Mouse (Mus musculus): ENCODE results near the gene Ehbp1. TPM values are rescaled to one million over a fixed set of nuclear protein-coding genes. Genes with fewer than 3 reads are reported as not detected.

The Ehbp1 gene
- polyA plus RNA-seq, 1 experiment from 2014 or later = 3.1 TPM

DNA sequence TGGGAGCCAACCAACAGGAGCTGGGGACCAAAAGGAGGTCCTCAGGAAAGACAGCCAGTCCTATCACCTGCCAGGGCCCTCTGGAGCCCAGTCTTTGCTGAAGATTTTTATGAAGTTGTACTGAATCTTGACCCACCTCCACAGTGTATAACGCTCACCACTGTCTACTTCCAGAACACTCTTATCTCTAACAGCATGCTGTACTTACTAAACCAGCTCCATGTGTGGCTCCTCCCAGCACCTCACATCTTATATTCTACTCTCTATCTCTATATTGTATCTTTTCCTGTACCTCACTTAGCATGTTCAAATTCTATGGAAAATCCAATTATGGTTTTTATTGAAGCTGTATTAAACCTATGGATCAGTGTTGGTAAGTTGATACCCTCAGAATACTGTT is 163.5 kb downstream of the Ehbp1 start:
- Histone ChIP-seq H3K27ac (ENCODE audit: low read depth, low read length) (no peak overlapping the region), H3K4me1 (replicated peaks; ENCODE audit: control insufficient read depth, insufficient read depth, low read length) (no peaks in the 10 kb centered on the region), H3K36me3 (ENCODE audit: control insufficient read depth, insufficient read depth) (no peaks in the 10 kb centered on the region), H3K4me2 (replicated peaks; ENCODE audit: low read depth) (no peak overlapping the region), H3K27me3 (replicated peaks; ENCODE audit: control insufficient read depth, insufficient read depth, low read length) (no peaks in the 10 kb centered on the region), H3K4me3 (ENCODE audit: low read depth, low read length) (no peak overlapping the region), H3K9ac (ENCODE audit: low read depth, low read length) (no peak overlapping the region), H3K9me3 (ENCODE audit: control insufficient read depth) (no peaks in the 10 kb centered on the region)
- no peak for ATAC-seq
- 68% methylated on average over 1 of the region's 1 CpGs for WGBS
- no peak for TF ChIP-seq CTCF (IDR thresholded peaks at IDR 0.05; ENCODE audit: low read depth)

DNA sequence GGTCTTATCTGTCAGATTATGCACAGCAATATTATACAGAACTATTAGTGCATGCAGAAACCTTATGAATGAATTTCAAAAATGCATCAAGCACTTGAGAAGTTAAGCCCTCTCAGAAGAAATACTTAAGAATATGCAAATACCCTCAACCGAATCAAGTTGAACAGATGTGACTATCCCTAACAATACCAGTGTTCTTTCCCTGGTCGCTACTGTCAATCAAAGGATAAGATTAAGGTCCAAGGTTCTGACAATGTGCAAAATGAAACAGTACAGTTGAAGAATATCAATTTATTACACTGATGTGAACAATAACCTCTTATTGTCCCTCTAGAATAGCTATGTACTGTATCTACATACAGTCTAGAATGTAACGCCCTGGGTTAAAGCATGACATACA is 167.8 kb downstream of the Ehbp1 start:
- H3K4me1 ChIP-seq (replicated peaks; ENCODE audit: control insufficient read depth, insufficient read depth, low read length) = no peaks in the 10 kb centered on the region
- 66% methylated on average over 3 of the region's 3 CpGs for WGBS
- no peaks in the 10 kb centered on the region for H3K27me3 ChIP-seq (replicated peaks; ENCODE audit: control insufficient read depth, insufficient read depth, low read length)
- H3K36me3 ChIP-seq (ENCODE audit: control insufficient read depth, insufficient read depth) = peaks cover 20% of the 10 kb centered on the region
- no peak overlapping the region for H3K27ac ChIP-seq (ENCODE audit: low read depth, low read length)
- H3K4me3 ChIP-seq (ENCODE audit: low read depth, low read length) = no peak overlapping the region
- H3K9ac ChIP-seq (ENCODE audit: low read depth, low read length) = no peak overlapping the region
- no peak for TF ChIP-seq CTCF (IDR thresholded peaks at IDR 0.05; ENCODE audit: low read depth)
- ATAC-seq = no peak
- no peaks in the 10 kb centered on the region for H3K9me3 ChIP-seq (ENCODE audit: control insufficient read depth)
- H3K4me2 ChIP-seq (replicated peaks; ENCODE audit: low read depth) = no peak overlapping the region

DNA sequence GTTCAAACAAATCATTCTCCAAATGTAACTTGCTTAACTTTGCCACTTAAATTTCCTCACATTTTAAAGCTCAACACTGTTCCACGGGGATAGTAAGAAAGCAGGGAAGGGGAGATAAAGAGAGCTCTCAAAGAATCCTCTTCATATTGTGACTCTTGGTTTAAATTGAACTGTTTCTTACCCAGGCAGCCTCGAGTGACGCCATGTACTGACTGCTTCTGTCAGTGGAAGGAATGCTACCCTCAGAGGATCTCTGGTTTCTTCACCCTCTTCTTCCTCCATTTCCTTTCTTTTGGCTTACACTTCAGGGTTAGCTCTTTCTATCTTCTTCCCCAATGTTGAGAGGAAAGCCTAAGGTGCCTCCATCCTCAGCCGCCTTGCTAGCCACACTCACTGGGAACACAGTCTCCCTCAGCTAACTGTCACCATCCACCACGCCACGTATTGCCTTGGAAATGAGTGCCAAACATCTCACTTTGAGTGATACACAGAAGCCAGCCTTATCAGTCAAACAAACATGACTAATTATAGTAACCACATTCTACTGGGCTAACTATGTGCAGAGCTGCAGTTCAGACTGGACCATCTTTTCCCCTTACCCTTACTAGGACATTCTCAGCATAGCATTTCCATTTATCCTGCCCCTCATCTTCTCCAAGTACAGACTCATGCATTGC is 171.0 kb downstream of the Ehbp1 start:
- no peaks in the 10 kb centered on the region for H3K4me1 ChIP-seq (replicated peaks; ENCODE audit: control insufficient read depth, insufficient read depth, low read length)
- H3K27me3 ChIP-seq (replicated peaks; ENCODE audit: control insufficient read depth, insufficient read depth, low read length) = no peaks in the 10 kb centered on the region
- TF ChIP-seq CTCF (IDR thresholded peaks at IDR 0.05; ENCODE audit: low read depth) = no peak
- no peak for ATAC-seq
- H3K36me3 ChIP-seq (ENCODE audit: control insufficient read depth, insufficient read depth) = peaks cover 27% of the 10 kb centered on the region
- 88% methylated on average over 6 of the region's 6 CpGs for WGBS
- H3K9ac ChIP-seq (ENCODE audit: low read depth, low read length) = no peak overlapping the region
- H3K27ac ChIP-seq (ENCODE audit: low read depth, low read length) = no peak overlapping the region
- no peak overlapping the region for H3K4me2 ChIP-seq (replicated peaks; ENCODE audit: low read depth)
- no peaks in the 10 kb centered on the region for H3K9me3 ChIP-seq (ENCODE audit: control insufficient read depth)
- no peak overlapping the region for H3K4me3 ChIP-seq (ENCODE audit: low read depth, low read length)

DNA sequence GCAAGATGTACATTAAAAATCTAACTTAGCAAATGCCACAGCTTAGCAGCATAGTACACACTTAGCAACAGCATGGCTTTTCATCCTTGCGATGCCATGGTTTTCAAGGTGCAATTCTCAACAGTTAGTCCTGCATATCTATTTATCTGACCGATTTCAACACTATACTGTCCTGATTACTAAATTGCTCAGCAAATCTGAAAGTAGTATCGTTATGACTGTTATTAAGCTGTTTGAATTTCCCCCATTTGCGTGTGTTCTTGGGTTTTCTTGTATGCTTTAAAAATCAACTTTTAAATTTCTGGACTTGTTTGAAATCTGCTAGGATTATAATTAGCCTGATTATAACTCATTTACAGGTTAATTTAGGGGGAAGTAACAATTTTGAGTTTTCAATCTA is 184.2 kb downstream of the Ehbp1 start:
- Histone ChIP-seq H3K4me3 (ENCODE audit: low read depth, low read length) (no peak overlapping the region), H3K27ac (ENCODE audit: low read depth, low read length) (no peak overlapping the region), H3K9ac (ENCODE audit: low read depth, low read length) (no peak overlapping the region), H3K9me3 (ENCODE audit: control insufficient read depth) (no peaks in the 10 kb centered on the region), H3K4me1 (replicated peaks; ENCODE audit: control insufficient read depth, insufficient read depth, low read length) (no peaks in the 10 kb centered on the region), H3K36me3 (ENCODE audit: control insufficient read depth, insufficient read depth) (no peaks in the 10 kb centered on the region), H3K4me2 (replicated peaks; ENCODE audit: low read depth) (no peak overlapping the region), H3K27me3 (replicated peaks; ENCODE audit: control insufficient read depth, insufficient read depth, low read length) (no peaks in the 10 kb centered on the region)
- WGBS = 70% methylated on average over 4 of the region's 4 CpGs
- no peak for ATAC-seq
- TF ChIP-seq CTCF (IDR thresholded peaks at IDR 0.05; ENCODE audit: low read depth) = no peak

DNA sequence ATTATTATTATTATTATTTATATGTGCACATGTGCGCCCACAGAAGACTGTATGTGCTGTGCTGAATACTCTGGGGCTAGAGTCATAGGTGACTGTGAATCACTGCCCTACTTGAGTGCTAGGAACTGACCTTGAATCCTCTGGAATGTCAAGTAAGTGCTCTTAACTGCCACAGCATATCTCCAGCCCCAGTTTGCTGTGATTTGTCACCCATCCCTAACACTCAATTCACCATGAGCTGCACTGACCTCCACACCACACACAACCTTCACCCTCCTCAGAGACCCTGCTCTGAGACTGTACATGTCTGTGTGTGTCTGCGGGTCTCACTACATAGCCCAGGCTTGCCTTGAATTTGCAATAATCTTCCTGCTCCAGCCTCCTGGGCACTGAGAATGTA is 185.9 kb downstream of the Ehbp1 start:
- Histone ChIP-seq H3K27me3 (replicated peaks; ENCODE audit: control insufficient read depth, insufficient read depth, low read length) (no peaks in the 10 kb centered on the region), H3K36me3 (ENCODE audit: control insufficient read depth, insufficient read depth) (no peaks in the 10 kb centered on the region), H3K4me1 (replicated peaks; ENCODE audit: control insufficient read depth, insufficient read depth, low read length) (no peaks in the 10 kb centered on the region), H3K4me3 (ENCODE audit: low read depth, low read length) (no peak overlapping the region), H3K9me3 (ENCODE audit: control insufficient read depth) (no peaks in the 10 kb centered on the region), H3K9ac (ENCODE audit: low read depth, low read length) (no peak overlapping the region), H3K27ac (ENCODE audit: low read depth, low read length) (no peak overlapping the region), H3K4me2 (replicated peaks; ENCODE audit: low read depth) (no peak overlapping the region)
- TF ChIP-seq CTCF (IDR thresholded peaks at IDR 0.05; ENCODE audit: low read depth) = no peak
- no peak for ATAC-seq
- WGBS = 90% methylated on average over 2 of the region's 2 CpGs

DNA sequence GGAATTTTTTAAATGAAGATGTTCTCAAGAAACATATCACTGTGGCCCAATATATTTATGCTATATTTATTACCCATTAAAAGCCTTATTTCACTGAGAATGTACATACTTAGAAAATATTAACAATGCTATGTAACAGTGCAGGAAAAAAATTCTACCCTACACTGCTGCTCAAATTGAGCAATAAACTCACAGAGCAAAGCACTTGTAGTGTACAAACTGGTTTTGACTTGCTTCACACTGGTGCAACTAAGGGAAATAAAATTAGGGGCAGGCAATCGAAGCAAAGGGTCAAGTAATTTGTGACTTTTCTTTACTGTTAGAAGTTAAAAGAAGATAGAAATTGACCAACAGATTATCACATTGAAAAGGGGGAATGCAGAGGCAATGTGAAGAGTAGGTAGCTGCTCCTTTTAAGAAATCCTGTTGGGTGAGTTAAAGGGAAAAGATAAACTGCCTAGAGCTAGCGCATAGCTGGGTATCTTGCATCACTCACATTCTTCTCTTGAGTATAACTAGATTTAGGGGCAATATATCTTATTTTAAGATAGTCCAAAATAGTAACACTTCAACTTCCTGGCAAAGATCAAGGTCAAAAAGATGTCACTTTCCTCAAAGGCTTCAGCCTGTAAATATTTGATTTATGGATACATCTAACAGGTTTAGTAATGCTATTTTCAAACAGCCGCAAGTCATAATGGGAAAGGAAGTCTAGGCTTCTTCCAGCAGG is 186.6 kb downstream of the Ehbp1 start:
- TF ChIP-seq CTCF (IDR thresholded peaks at IDR 0.05; ENCODE audit: low read depth) = no peak
- H3K36me3 ChIP-seq (ENCODE audit: control insufficient read depth, insufficient read depth) = no peaks in the 10 kb centered on the region
- WGBS = 68% methylated on average over 3 of the region's 3 CpGs

More for the DNA sequence above, 186.6 kb downstream of the Ehbp1 start:
- Histone ChIP-seq H3K4me3 (ENCODE audit: low read depth, low read length) (no peak overlapping the region), H3K4me2 (replicated peaks; ENCODE audit: low read depth) (no peak overlapping the region), H3K27me3 (replicated peaks; ENCODE audit: control insufficient read depth, insufficient read depth, low read length) (no peaks in the 10 kb centered on the region), H3K9me3 (ENCODE audit: control insufficient read depth) (no peaks in the 10 kb centered on the region), H3K4me1 (replicated peaks; ENCODE audit: control insufficient read depth, insufficient read depth, low read length) (no peaks in the 10 kb centered on the region), H3K9ac (ENCODE audit: low read depth, low read length) (no peak overlapping the region), H3K27ac (ENCODE audit: low read depth, low read length) (no peak overlapping the region)
- ATAC-seq = no peak

Data from intestine, postnatal 0 days (tissue).